Mouse (Mus musculus) midbrain, embryonic 15.5 days (tissue): ENCODE measurements at regions not wholly inside any gene's neighbourhood (a gene's known extent, or its start where the extent isn't known, plus 50 kb on each side); places are given as distances from the start of the nearest gene placed in this dataset.
A peak's percentile ranks its signal among the peaks of the same experiment; 100 is the strongest.

Source experiments
- ATAC-seq: fragments of 200-750 bp; cut with Nextera tagmentation; replicated peaks from 2 replicates; pipeline ENCODE4 v1.8.0; 2017; ENCODE audit warnings: moderate TSS enrichment
- H3K27ac ChIP-seq: fragments of 300-500 bp; sonication (generic); 2 replicates; pipeline ENCODE4 v1.5.1; 2015; ENCODE audit warnings: mild to moderate bottlenecking, inconsistent platforms
- H3K27me3 ChIP-seq: fragments of 300-500 bp; sonication (generic); replicated peaks from 2 replicates; pipeline ENCODE4 v1.6.1; 2015; ENCODE audit warnings: inconsistent platforms
- H3K36me3 ChIP-seq: fragments of 300-500 bp; sonication (generic); replicated peaks from 2 replicates; pipeline ENCODE4 v1.6.1; 2015; ENCODE audit warnings: inconsistent platforms
- H3K4me1 ChIP-seq: fragments of 300-500 bp; sonication (generic); 2 replicates; pipeline ENCODE4 v1.6.1; 2015; ENCODE audit warnings: inconsistent platforms
- H3K4me2 ChIP-seq: fragments of 300-500 bp; sonication (generic); 2 replicates; pipeline ENCODE4 v1.6.1; 2015; ENCODE audit warnings: inconsistent platforms, mild to moderate bottlenecking, moderate library complexity
- H3K4me3 ChIP-seq: fragments of 300-500 bp; sonication (generic); 2 replicates; pipeline ENCODE4 v1.5.1; 2015; ENCODE audit warnings: mild to moderate bottlenecking, inconsistent platforms
- H3K9ac ChIP-seq: fragments of 300-500 bp; sonication (generic); 2 replicates; pipeline ENCODE4 v1.6.1; 2015; ENCODE audit warnings: mild to moderate bottlenecking, inconsistent platforms
- H3K9me3 ChIP-seq: fragments of 300-500 bp; sonication (generic); 2 replicates; pipeline ENCODE4 v1.6.1; 2016; ENCODE audit warnings: inconsistent platforms
- WGBS: fragments of 180-500 bp; shearing (Covaris S2); methylation state at CpG from one replicate; pipeline ENCODE4 v1.1.7; 2015; ENCODE audit warnings: mixed read lengths; 5-methylcytosine and 5-hydroxymethylcytosine counted together

DNA sequence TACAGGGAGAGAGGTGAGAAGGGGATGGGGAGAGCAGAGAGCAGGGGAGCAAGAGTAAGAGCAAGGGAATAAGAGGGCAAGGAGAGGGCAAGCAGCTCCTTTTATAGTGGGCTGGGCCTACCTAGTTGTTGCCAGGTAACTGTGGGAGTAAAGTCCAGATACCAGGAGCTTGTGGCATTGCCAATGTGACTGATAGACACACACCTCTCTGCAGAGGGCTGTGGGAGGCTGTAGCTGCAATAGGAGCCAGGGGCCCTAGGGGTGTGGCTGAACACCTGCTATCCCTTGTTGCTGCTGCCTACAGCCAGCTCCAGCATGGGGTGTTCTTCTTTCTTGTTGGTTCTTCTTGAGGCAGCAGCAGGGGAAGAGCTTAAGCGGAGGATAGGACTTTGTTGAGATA is 266.8 kb upstream of the Defb41 start:
- H3K4me3 ChIP-seq = no peak overlapping the region
- H3K27me3 ChIP-seq = no peaks in the 10 kb centered on the region
- WGBS = 94% methylated on average over 1 of the region's 1 CpGs
- H3K27ac ChIP-seq = no peak overlapping the region
- H3K4me2 ChIP-seq = no peak overlapping the region
- H3K36me3 ChIP-seq = no peaks in the 10 kb centered on the region
- H3K9ac ChIP-seq = no peak overlapping the region
- no peaks in the 10 kb centered on the region for H3K4me1 ChIP-seq
- no peaks in the 10 kb centered on the region for H3K9me3 ChIP-seq
- no peak for ATAC-seq

DNA sequence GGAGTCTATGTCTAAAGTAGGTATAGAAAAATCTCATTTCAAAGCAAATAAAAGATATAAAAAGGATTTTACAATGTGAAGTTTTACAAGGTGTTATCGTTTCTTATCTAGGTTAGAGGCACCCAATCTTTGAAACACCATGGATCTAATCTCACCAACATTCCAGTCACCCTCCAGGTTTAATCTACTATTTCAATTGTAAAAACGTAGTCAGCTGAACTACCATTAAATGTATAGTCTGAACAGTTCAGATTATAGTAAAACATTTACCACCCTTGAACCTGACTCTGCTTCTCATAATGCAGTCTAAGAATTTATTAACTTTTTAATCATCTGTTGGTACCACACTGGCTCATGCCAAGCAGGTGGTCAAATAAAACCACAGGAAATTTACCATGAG is 259.5 kb upstream of the Defb41 start:
- no peaks in the 10 kb centered on the region for H3K9me3 ChIP-seq
- H3K27ac ChIP-seq = no peak overlapping the region
- H3K4me1 ChIP-seq = no peaks in the 10 kb centered on the region
- WGBS = 83% methylated on average over 2 of the region's 2 CpGs
- H3K9ac ChIP-seq = no peak overlapping the region
- no peaks in the 10 kb centered on the region for H3K36me3 ChIP-seq
- no peak for ATAC-seq
- H3K4me3 ChIP-seq = no peak overlapping the region
- H3K27me3 ChIP-seq = no peaks in the 10 kb centered on the region
- H3K4me2 ChIP-seq = no peak overlapping the region

DNA sequence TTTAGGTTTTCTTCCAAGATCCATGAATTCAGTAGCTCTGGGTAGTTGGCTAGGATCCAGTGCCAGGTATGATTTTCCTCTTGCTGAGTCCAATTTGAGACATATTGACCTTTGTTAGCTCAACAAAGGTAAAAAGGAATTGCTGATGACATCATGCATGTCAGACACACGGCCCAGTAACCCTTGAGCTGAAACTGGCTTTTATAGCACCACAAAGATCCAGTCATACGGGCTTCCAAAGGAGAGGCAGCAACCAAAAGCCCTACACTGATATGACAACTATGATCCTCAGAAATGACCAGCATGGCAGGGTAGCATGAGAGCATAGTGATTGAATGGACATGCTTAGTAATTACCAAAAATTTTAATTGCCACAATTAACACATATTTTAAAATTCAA is 258.0 kb upstream of the Defb41 start:
- Histone ChIP-seq H3K4me1 (no peaks in the 10 kb centered on the region), H3K27me3 (no peaks in the 10 kb centered on the region), H3K36me3 (no peaks in the 10 kb centered on the region), H3K27ac (no peak overlapping the region), H3K9ac (no peak overlapping the region), H3K4me2 (no peak overlapping the region), H3K9me3 (no peaks in the 10 kb centered on the region), H3K4me3 (no peak overlapping the region)
- ATAC-seq = no peak
- 75% methylated on average over 2 of the region's 2 CpGs for WGBS

DNA sequence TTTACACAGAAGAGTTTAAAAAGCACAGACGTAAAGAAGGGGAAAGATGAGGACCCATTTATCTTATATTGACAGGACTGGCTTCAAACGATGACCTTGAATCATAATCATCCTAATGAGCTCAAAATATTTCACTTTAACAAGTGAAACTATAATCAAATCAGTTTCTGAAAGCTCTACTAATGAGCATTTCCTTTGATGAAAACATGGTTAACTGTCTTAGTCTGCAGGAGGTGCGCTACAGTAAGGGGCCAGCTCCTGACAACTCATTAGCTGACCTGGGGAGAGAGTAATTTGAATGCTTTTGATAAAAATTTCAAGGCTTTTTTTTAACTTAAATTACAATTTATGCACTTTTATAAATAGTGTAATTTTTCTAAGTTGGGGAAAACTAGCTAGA is 247.8 kb upstream of the Defb41 start:
- Histone ChIP-seq H3K4me3 (no peak overlapping the region), H3K9ac (no peak overlapping the region), H3K27ac (no peak overlapping the region), H3K4me2 (no peak overlapping the region), H3K36me3 (no peaks in the 10 kb centered on the region), H3K27me3 (no peaks in the 10 kb centered on the region), H3K4me1 (no peaks in the 10 kb centered on the region), H3K9me3 (no peaks in the 10 kb centered on the region)
- WGBS = 82% methylated on average over 3 of the region's 3 CpGs
- no peak for ATAC-seq

DNA sequence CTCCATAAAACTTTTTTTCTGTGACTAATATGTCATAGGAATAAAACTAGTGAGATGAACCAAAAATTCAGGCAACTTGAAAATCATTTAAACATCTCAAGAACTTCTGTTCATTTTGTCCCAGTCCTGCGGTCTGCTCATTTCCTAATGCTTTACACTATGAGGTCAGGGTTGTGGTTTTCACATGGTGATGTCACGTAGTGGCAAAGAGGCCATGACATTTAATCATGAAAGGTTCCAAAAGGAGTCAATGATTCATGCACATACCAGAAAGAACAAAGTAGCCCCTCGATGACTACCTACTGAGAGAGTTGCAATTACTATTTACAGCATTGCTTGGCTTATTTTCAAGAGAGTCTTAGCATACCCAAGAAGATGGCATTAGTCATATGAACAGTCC is 233.6 kb upstream of the Defb41 start:
- WGBS = 88% methylated on average over 3 of the region's 3 CpGs
- no peaks in the 10 kb centered on the region for H3K4me1 ChIP-seq
- H3K4me2 ChIP-seq = no peak overlapping the region
- no peaks in the 10 kb centered on the region for H3K36me3 ChIP-seq
- ATAC-seq = no peak
- no peaks in the 10 kb centered on the region for H3K27me3 ChIP-seq
- no peak overlapping the region for H3K4me3 ChIP-seq
- no peaks in the 10 kb centered on the region for H3K9me3 ChIP-seq
- no peak overlapping the region for H3K9ac ChIP-seq
- H3K27ac ChIP-seq = no peak overlapping the region

DNA sequence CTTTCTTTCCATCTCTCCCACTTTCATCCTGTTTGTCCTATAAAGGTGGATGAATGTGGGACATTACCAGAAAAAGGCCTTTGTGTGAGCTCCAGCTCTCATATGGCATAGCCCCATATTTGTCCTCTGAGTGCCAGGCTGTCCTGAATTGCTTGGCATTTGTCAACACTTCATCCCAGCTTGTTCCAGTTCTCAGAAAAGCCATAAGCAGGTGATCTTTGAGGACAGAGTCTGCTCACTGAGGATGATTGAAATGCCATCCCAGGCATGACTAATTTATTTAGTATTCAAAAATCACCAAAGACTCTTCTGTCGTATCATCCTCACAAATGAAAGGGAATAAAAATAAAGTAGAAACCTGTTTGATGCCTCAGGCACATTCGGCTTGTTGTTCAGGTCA is 203.6 kb upstream of the Defb41 start:
- H3K36me3 ChIP-seq = no peaks in the 10 kb centered on the region
- H3K27me3 ChIP-seq = no peaks in the 10 kb centered on the region
- H3K27ac ChIP-seq = no peak overlapping the region
- 71% methylated on average over 2 of the region's 2 CpGs for WGBS
- no peak overlapping the region for H3K9ac ChIP-seq
- ATAC-seq = no peak
- no peak overlapping the region for H3K4me3 ChIP-seq
- H3K4me1 ChIP-seq = no peaks in the 10 kb centered on the region
- H3K4me2 ChIP-seq = no peak overlapping the region
- no peaks in the 10 kb centered on the region for H3K9me3 ChIP-seq

DNA sequence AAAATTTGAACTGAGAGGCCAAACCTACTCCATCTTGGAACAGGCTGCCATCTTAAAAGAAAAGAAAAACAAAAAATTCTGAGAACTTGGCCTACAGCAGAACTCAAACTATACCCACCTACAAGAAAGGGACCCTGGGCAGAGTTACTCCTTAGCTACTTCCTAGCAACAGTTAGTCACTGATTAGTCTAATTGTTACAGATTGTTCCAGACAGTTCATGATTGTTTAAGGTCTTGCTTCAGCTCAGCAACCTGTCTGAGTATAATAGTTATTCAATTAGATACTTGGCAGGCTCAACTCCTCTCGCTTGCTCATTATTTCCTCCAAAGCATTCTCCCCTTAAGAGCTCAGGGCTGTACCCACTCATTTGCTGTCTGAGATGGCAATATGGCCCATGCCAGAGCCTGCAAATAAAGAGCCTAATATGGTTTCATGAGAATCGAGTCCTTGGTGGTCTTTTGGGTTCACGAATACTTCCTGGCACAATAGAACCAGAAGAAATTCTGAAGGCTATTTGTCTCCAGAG is 200.4 kb upstream of the Defb41 start:
- Histone ChIP-seq H3K9ac (no peak overlapping the region), H3K27me3 (no peaks in the 10 kb centered on the region), H3K9me3 (no peaks in the 10 kb centered on the region), H3K4me2 (no peak overlapping the region), H3K36me3 (no peaks in the 10 kb centered on the region), H3K4me3 (no peak overlapping the region), H3K4me1 (no peaks in the 10 kb centered on the region; the same call in 1 of the 2 replicates), H3K27ac (no peak overlapping the region)
- 86% methylated on average over 3 of the region's 3 CpGs for WGBS
- no peak for ATAC-seq

DNA sequence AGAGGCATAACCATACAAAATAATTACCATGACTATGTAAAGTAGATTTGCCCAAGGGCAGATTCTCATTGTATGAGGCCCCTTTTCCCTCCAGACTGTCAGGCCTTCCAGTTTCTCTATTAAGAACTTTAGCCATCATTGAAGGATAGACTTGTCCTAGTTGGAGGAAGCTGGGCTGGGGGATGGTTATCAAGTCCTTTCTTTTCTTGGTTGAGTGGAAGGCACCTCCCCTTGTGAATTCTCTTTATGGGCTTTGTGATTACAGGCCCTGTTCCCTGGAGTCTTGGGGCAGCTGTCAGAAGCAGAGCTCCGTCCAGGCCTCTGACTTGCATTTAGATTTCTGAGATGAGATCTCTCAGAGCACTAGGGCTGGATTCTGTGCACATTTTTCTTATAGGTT is 198.3 kb upstream of the Defb41 start:
- Histone ChIP-seq H3K9me3 (no peaks in the 10 kb centered on the region), H3K4me2 (no peak overlapping the region), H3K9ac (no peak overlapping the region), H3K4me3 (no peak overlapping the region), H3K27ac (peak overlapping the region; percentile 2; the same call in 1 of the 2 replicates), H3K36me3 (no peaks in the 10 kb centered on the region), H3K27me3 (no peaks in the 10 kb centered on the region), H3K4me1 (no peaks in the 10 kb centered on the region; the same call in 1 of the 2 replicates)
- 14% methylated on average over 1 of the region's 1 CpGs for WGBS
- peak; percentile 71 for ATAC-seq

DNA sequence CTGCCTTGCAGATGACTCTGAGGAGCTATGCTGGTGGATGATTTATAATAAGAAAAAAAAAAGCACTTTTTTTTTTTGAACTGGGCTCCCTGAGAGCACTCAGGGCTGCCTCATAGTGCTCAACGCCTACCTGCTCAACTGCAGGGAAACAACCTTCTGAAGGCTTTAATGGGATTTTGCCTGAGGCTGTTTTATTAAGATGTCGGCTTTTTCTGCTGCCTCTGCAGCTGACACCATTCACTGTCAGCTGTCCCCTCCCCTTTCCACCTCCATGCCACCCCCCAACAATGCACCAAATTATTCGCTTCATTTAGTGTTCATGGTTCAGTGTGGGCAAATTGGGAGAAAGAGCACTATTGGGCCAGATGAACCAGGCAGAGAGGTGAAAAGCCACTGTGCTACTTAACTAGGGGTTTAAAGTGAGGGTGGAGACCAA is 151.4 kb upstream of the Defb41 start:
- Histone ChIP-seq H3K4me1 (peaks cover 10% of the 10 kb centered on the region), H3K4me3 (no peak overlapping the region), H3K4me2 (peak overlapping the region; percentile 5; the same call in 1 of the 2 replicates), H3K27me3 (no peaks in the 10 kb centered on the region), H3K27ac (peak overlapping the region; percentile 82), H3K9me3 (no peaks in the 10 kb centered on the region), H3K9ac (no peak overlapping the region), H3K36me3 (no peaks in the 10 kb centered on the region)
- 8% methylated on average over 3 of the region's 3 CpGs for WGBS
- ATAC-seq = peak; percentile 89

DNA sequence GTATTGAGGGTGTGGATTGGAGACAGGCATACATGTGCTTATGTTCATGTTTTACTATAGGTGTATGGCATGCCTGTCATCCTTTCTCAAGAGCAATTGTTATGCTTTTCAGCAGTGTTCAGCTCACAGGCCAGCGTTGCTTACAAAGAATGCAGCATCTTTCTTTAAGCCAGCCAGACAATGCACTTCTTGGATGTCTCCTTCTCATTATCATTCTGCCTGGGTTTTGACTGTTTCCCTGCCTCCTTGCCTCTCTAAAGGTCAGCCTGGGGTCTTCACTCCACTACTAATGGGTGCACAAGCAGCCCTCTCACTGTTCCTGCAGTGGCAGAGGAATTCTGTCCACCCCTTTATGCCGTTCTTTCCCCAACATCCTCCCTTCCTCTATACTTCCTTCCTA is 150.9 kb upstream of the Defb41 start:
- no peaks in the 10 kb centered on the region for H3K9me3 ChIP-seq
- no peak overlapping the region for H3K4me3 ChIP-seq
- peaks cover 10% of the 10 kb centered on the region for H3K4me1 ChIP-seq
- peak overlapping the region; percentile 5; the same call in 1 of the 2 replicates for H3K4me2 ChIP-seq
- peak; percentile 69 for ATAC-seq
- 8% methylated on average over 2 of the region's 2 CpGs for WGBS
- H3K9ac ChIP-seq = no peak overlapping the region
- no peaks in the 10 kb centered on the region for H3K27me3 ChIP-seq
- peak overlapping the region; percentile 82 for H3K27ac ChIP-seq
- H3K36me3 ChIP-seq = no peaks in the 10 kb centered on the region

DNA sequence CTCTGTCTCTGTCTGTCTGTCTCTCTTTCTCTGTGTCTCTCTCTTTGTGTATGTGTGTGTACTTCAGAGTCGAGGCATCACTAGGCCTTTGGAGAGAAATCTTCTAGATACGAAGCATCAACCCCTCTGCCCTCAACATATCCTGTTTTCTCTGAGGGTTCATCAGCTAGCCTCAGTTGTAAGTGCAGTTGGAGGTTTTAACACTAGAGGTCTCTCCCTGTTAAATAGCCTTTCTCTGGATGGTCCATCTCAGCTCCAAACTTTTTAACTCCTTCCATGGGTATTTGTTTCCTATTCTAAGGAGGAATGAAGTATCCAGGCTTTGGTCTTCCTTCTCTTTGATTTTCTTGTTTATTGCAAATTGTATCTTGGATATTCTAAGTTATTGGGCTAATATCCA is 147.8 kb upstream of the Defb41 start:
- Histone ChIP-seq H3K9ac (no peak overlapping the region), H3K27ac (no peak overlapping the region), H3K36me3 (no peaks in the 10 kb centered on the region), H3K27me3 (no peaks in the 10 kb centered on the region), H3K4me3 (no peak overlapping the region), H3K9me3 (no peaks in the 10 kb centered on the region), H3K4me1 (peaks cover 10% of the 10 kb centered on the region), H3K4me2 (no peak overlapping the region)
- no peak for ATAC-seq
- WGBS = 80% methylated on average over 2 of the region's 2 CpGs

DNA sequence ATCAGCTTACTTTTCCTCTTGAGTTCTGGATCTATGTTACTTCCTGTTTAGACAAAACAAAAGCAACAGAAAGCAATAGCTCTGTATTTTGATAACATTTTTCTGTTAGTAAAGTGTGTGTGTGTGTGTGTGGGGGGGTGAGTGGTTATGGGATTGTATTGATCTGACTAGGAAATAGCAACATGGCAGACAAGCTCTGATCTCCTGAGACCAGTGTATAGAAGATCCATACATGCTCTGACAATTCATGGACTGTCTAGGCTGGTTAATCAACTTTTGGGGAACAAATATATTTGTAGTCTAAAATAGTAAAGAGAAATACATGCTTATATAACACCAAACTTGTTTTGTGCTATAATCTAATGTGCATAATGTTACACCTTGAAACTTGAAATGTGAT is 124.7 kb upstream of the Defb41 start:
- H3K4me3 ChIP-seq = no peak overlapping the region
- H3K9ac ChIP-seq = no peak overlapping the region
- no peak for ATAC-seq
- H3K27me3 ChIP-seq = no peaks in the 10 kb centered on the region
- no peaks in the 10 kb centered on the region for H3K36me3 ChIP-seq
- no peaks in the 10 kb centered on the region for H3K9me3 ChIP-seq
- no peak overlapping the region for H3K4me2 ChIP-seq
- no peaks in the 10 kb centered on the region for H3K4me1 ChIP-seq
- H3K27ac ChIP-seq = no peak overlapping the region

DNA sequence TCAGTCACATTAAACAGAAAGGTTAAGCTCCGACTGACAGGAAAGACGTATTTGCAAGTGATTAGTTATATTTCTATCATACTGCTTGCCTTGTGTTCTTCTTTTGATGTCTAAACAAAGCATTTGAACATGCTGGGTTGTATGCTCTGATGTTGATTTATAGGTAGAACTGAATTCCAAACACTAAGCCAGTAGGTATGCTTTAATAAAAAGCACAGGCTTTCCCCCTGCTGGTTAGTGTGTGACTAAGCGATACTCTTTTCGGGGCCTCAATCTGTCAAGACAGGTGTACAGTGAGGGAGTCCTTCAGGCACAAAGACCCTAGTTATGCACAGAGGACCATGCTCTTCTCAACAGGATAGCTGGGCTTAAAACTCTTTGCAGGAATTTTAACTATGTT is 119.1 kb upstream of the Defb41 start:
- Histone ChIP-seq H3K9me3 (no peaks in the 10 kb centered on the region), H3K27me3 (no peaks in the 10 kb centered on the region), H3K4me3 (no peak overlapping the region), H3K36me3 (no peaks in the 10 kb centered on the region), H3K4me2 (no peak overlapping the region), H3K27ac (no peak overlapping the region), H3K9ac (no peak overlapping the region), H3K4me1 (no peaks in the 10 kb centered on the region)
- 59% methylated on average over 4 of the region's 4 CpGs for WGBS
- peak; percentile 70; the same call in 1 of the 2 replicates for ATAC-seq
